ENCODE assay signal across 15 mouse cellular contexts in genomic region chr4:134436659-134437058, GRCm38 (mm10). TPM values are rescaled to one million over a fixed set of nuclear protein-coding genes. Genes with fewer than 3 reads are reported as not detected.
DNase-seq lines count a peak whose midpoint lies in the region; ATAC-seq and TF ChIP-seq lines count a peak whose summit lies in the region.
"Had no signal": no experiment of that assay in that cellular context is flagged by ENCODE, and none has a peak within 500 bp of the region (broad histone marks: within the 10 kb centered on the region; RNA-seq: fewer than 3 reads in every experiment).

No protein-coding gene starts in this region.

- in situ Hi-C loops in ES-E14 (cut with MboI; ENCODE audit: low sequenced_read_pairs in 2 of 2, unreplicated experiment in 2 of 2): no loop called here

- peak; percentile 49 for DNase-seq in forebrain, embryonic 14.5 days (ENCODE audit: low spot score)
- no peak for DNase-seq in ES-E14 (ENCODE audit: low read depth, low spot score)
- DNase-seq in retina, postnatal 1 day: peak; percentile 47
- DNase-seq in gastrocnemius, postnatal 4 days (ENCODE audit: low spot score in 2 of 2): no peak
- DNase-seq in left cerebral cortex, adult 2 months (ENCODE audit: extremely low spot score in 1 of 2, low spot score in 2 of 2): no peak
- no peak for DNase-seq in lung, postnatal 10 days
- DNase-seq: cerebellum, postnatal 36 days; gastrocnemius, postnatal 14 days; kidney, adult 11 months had no signal

- ATAC-seq in forebrain, embryonic 14.5 days: no peak
- no peak for ATAC-seq in forebrain, embryonic 16.5 days
- no peak for ATAC-seq in hindbrain, embryonic 13.5 days (ENCODE audit: low FRiP score)

- no peak for TF ChIP-seq CTCF in left cerebral cortex, adult 2 months (IDR thresholded peaks at IDR 0.05)

- H3K27me3 ChIP-seq in forebrain, embryonic 14.5 days (replicated peaks; ENCODE audit: control insufficient read depth, insufficient read depth, low read length): no peaks in the 10 kb centered on the region
- H3K27me3 ChIP-seq in forebrain, embryonic 16.5 days (replicated peaks; ENCODE audit: control insufficient read depth, insufficient read depth, low read length): no peaks in the 10 kb centered on the region
- H3K27me3 ChIP-seq in hindbrain, embryonic 13.5 days: no peaks in the 10 kb centered on the region
- H3K27me3 ChIP-seq: heart, embryonic 15.5 days; limb, embryonic 12.5 days; lung, embryonic 15.5 days had no signal

- H3K4me1 ChIP-seq in forebrain, embryonic 14.5 days (ENCODE audit: control insufficient read depth, insufficient read depth, low read length): no peaks in the 10 kb centered on the region
- peaks cover 10% of the 10 kb centered on the region for H3K4me1 ChIP-seq in forebrain, embryonic 16.5 days (replicated peaks; ENCODE audit: control insufficient read depth, insufficient read depth, low read length)
- peaks cover 4 to 6% of the 10 kb centered on the region in 2 experiments; a peak in 2 of 4 replicates for H3K4me1 ChIP-seq in ES-E14 (ENCODE audit: control insufficient read depth in 2 of 2, insufficient read depth in 2 of 2, low read length in 2 of 2, poor library complexity in 1 of 2)
- H3K4me1 ChIP-seq in hindbrain, embryonic 13.5 days (replicated peaks): peaks cover 9% of the 10 kb centered on the region
- H3K4me1 ChIP-seq: limb, embryonic 12.5 days; lung, embryonic 15.5 days had no signal

- H3K27ac ChIP-seq in forebrain, embryonic 14.5 days (ENCODE audit: low read depth, low read length): no peak overlapping the region; the same call in 1 of the 2 replicates
- no peak overlapping the region for H3K27ac ChIP-seq in forebrain, embryonic 16.5 days (ENCODE audit: low read length)
- H3K27ac ChIP-seq in ES-E14 (ENCODE audit: insufficient read depth, low read depth, low read length, poor library complexity, severe bottlenecking): no peak overlapping the region
- 0 out of 2 replicates have a peak overlapping the region, but pooled peaks have one; percentile 30 for H3K27ac ChIP-seq in hindbrain, embryonic 13.5 days
- no peak overlapping the region for H3K27ac ChIP-seq in left cerebral cortex, adult 2 months
- H3K27ac ChIP-seq: heart, embryonic 15.5 days; limb, embryonic 12.5 days; lung, embryonic 15.5 days had no signal

- 76% methylated on average over 10 of the region's 10 CpGs for WGBS in forebrain, embryonic 14.5 days
- WGBS in forebrain, embryonic 16.5 days: 68% methylated on average over 10 of the region's 10 CpGs
- 68% methylated on average over 10 of the region's 10 CpGs for WGBS in hindbrain, embryonic 13.5 days

- H3K4me3 ChIP-seq in forebrain, embryonic 14.5 days (ENCODE audit: low read depth, low read length): no peak overlapping the region
- H3K4me3 ChIP-seq in forebrain, embryonic 16.5 days (replicated peaks; ENCODE audit: low read length): no peak overlapping the region
- H3K4me3 ChIP-seq in ES-E14 (ENCODE audit: insufficient read depth in 1 of 2, low read depth in 1 of 2, low read length in 2 of 2, poor library complexity in 1 of 2, severe bottlenecking in 1 of 2): peak overlapping the region; percentile 38 to 41; a peak in 3 of 4 replicates
- no peak overlapping the region for H3K4me3 ChIP-seq in hindbrain, embryonic 13.5 days
- no peak overlapping the region for H3K4me3 ChIP-seq in left cerebral cortex, adult 2 months
- H3K4me3 ChIP-seq: heart, embryonic 15.5 days; limb, embryonic 12.5 days; lung, embryonic 15.5 days had no signal

- intact Hi-C loops in left cerebral cortex, adult 2 months (cut with DNase I): no loop called here

- no peaks in the 10 kb centered on the region for H3K36me3 ChIP-seq in forebrain, embryonic 14.5 days (ENCODE audit: control insufficient read depth, insufficient read depth, low read length)
- no peaks in the 10 kb centered on the region for H3K36me3 ChIP-seq in forebrain, embryonic 16.5 days (ENCODE audit: control insufficient read depth, insufficient read depth)
- no peaks in the 10 kb centered on the region for H3K36me3 ChIP-seq in ES-E14 (ENCODE audit: control insufficient read depth, insufficient read depth, low read length, poor library complexity, severe bottlenecking)
- no peaks in the 10 kb centered on the region for H3K36me3 ChIP-seq in hindbrain, embryonic 13.5 days
- H3K36me3 ChIP-seq: heart, embryonic 15.5 days; limb, embryonic 12.5 days; lung, embryonic 15.5 days had no signal

- H3K9ac ChIP-seq in forebrain, embryonic 14.5 days (ENCODE audit: low read length): no peak overlapping the region
- no peak overlapping the region for H3K9ac ChIP-seq in forebrain, embryonic 16.5 days (replicated peaks; ENCODE audit: low read depth, low read length)
- peak overlapping the region; percentile 10; the same call in 1 of the 2 replicates for H3K9ac ChIP-seq in ES-E14 (ENCODE audit: insufficient read depth, low read depth, low read length, poor library complexity, severe bottlenecking)
- H3K9ac ChIP-seq in hindbrain, embryonic 13.5 days: no peak overlapping the region
- H3K9ac ChIP-seq: heart, embryonic 15.5 days; limb, embryonic 12.5 days; lung, embryonic 15.5 days had no signal

- no peak overlapping the region for H3K4me2 ChIP-seq in forebrain, embryonic 14.5 days (ENCODE audit: low read length)
- H3K4me2 ChIP-seq in forebrain, embryonic 16.5 days (ENCODE audit: low read length): no peak overlapping the region
- no peak overlapping the region for H3K4me2 ChIP-seq in hindbrain, embryonic 13.5 days
- H3K4me2 ChIP-seq: heart, embryonic 15.5 days; limb, embryonic 12.5 days; lung, embryonic 15.5 days had no signal

- no peaks in the 10 kb centered on the region for H3K9me3 ChIP-seq in forebrain, embryonic 14.5 days (replicated peaks; ENCODE audit: control insufficient read depth, low read length)
- H3K9me3 ChIP-seq in forebrain, embryonic 16.5 days (ENCODE audit: control insufficient read depth, low read length): no peaks in the 10 kb centered on the region
- H3K9me3 ChIP-seq in ES-E14 (ENCODE audit: control insufficient read depth, insufficient read depth, low read depth, low read length): no peaks in the 10 kb centered on the region
- no peaks in the 10 kb centered on the region for H3K9me3 ChIP-seq in hindbrain, embryonic 13.5 days
- H3K9me3 ChIP-seq: heart, embryonic 15.5 days; limb, embryonic 12.5 days; lung, embryonic 15.5 days had no signal

TF ChIP-seq in ES-E14, 5 proteins besides CTCF, POLR2A, EP300 and RAD21:
- TF ChIP-seq CHD2 (IDR thresholded peaks at IDR 0.05; ENCODE audit: low read depth, low read length) (no peak), ZNF384 (IDR thresholded peaks at IDR 0.05; ENCODE audit: low read depth, low read length) (no peak), MAFK (IDR thresholded peaks at IDR 0.05; ENCODE audit: insufficient read depth, low read depth, low read length) (no peak), ZC3H11A (IDR thresholded peaks at IDR 0.05; ENCODE audit: borderline replicate concordance, low read depth, low read length) (no peak), HCFC1 (IDR thresholded peaks at IDR 0.05; ENCODE audit: borderline replicate concordance, insufficient read depth, low read length) (no peak)
TF ChIP-seq in ES-E14: peak in this region for 0.

RNA-seq across cellular contexts. Expression of gene Stmn1, which starts 31.5 kb away (rescaled TPM):
- polyA plus RNA-seq in forebrain, embryonic 14.5 days (2014; fragmentation: Nextera tagmentation; extraction: Ambion mirVana): 7,624 and 8,172 TPM in 2 replicates
- 7,901 and 8,250 TPM in 2 replicates for polyA plus RNA-seq in forebrain, embryonic 16.5 days (2015; fragmentation: Nextera tagmentation; extraction: Ambion mirVana)
- total RNA-seq in ES-E14 (2012; rRNA removed): 322 and 361 TPM in 2 replicates
- 6,917 and 6,921 TPM in 2 replicates for polyA plus RNA-seq in hindbrain, embryonic 13.5 days (2015; fragmentation: Nextera tagmentation; extraction: Ambion mirVana)
- 100 to 1,000 TPM; 152 to 171 TPM for total RNA-seq in gastrocnemius, postnatal 4 days (2021)
- total RNA-seq in left cerebral cortex, adult 2 months (2021): 1,000 to 10,000 TPM in 1 of 2 experiments, 100 to 1,000 TPM in 1; 990 to 1,034 TPM

RNA-seq across cellular contexts. Expression of gene Pafah2, which starts 40.5 kb away (rescaled TPM):
- 7.6 and 9.8 TPM in 2 replicates for polyA plus RNA-seq in forebrain, embryonic 14.5 days (2014; fragmentation: Nextera tagmentation; extraction: Ambion mirVana)
- polyA plus RNA-seq in forebrain, embryonic 16.5 days (2015; fragmentation: Nextera tagmentation; extraction: Ambion mirVana): 8.1 and 9.3 TPM in 2 replicates
- 15.8 and 18.4 TPM in 2 replicates for total RNA-seq in ES-E14 (2012; rRNA removed)
- polyA plus RNA-seq in hindbrain, embryonic 13.5 days (2015; fragmentation: Nextera tagmentation; extraction: Ambion mirVana): 7.8 TPM in 2 replicates
- total RNA-seq in gastrocnemius, postnatal 4 days (2021): 1 to 10 TPM; 4.4 to 4.9 TPM
- total RNA-seq in left cerebral cortex, adult 2 months (2021): 1 to 10 TPM; 6.5 to 6.9 TPM

RNA-seq across cellular contexts. Expression of gene Extl1, which starts 53.0 kb away (rescaled TPM):
- polyA plus RNA-seq in forebrain, embryonic 14.5 days (2014; fragmentation: Nextera tagmentation; extraction: Ambion mirVana): 0.14 and 0.25 TPM in 2 replicates
- 0.45 and 0.56 TPM in 2 replicates for polyA plus RNA-seq in forebrain, embryonic 16.5 days (2015; fragmentation: Nextera tagmentation; extraction: Ambion mirVana)
- 4.2 and 7.3 TPM in 2 replicates for total RNA-seq in ES-E14 (2012; rRNA removed)
- 0.36 and 0.45 TPM in 2 replicates for polyA plus RNA-seq in hindbrain, embryonic 13.5 days (2015; fragmentation: Nextera tagmentation; extraction: Ambion mirVana)
- total RNA-seq in gastrocnemius, postnatal 4 days (2021): 10 to 100 TPM in 1 of 2 experiments, 1 to 10 TPM in 1; 7.5 to 10.2 TPM
- 10 to 100 TPM; 46.7 to 48.9 TPM for total RNA-seq in left cerebral cortex, adult 2 months (2021)
- total RNA-seq: monocyte, adult 5-6 weeks had no signal

RNA-seq across cellular contexts. Expression of gene Paqr7, which starts 59.8 kb away (rescaled TPM):
- polyA plus RNA-seq in forebrain, embryonic 14.5 days (2014; fragmentation: Nextera tagmentation; extraction: Ambion mirVana): 4.3 and 6.0 TPM in 2 replicates
- 14.4 and 14.7 TPM in 2 replicates for polyA plus RNA-seq in forebrain, embryonic 16.5 days (2015; fragmentation: Nextera tagmentation; extraction: Ambion mirVana)
- total RNA-seq in ES-E14 (2012; rRNA removed): 4.8 and 6.9 TPM in 2 replicates
- polyA plus RNA-seq in hindbrain, embryonic 13.5 days (2015; fragmentation: Nextera tagmentation; extraction: Ambion mirVana): 20.2 and 21.5 TPM in 2 replicates
- 1 to 10 TPM; 4.8 to 6.3 TPM for total RNA-seq in gastrocnemius, postnatal 4 days (2021)
- 10 to 100 TPM; 69.3 to 77.9 TPM for total RNA-seq in left cerebral cortex, adult 2 months (2021)

Comparison
In these comparisons a context has a peak if more than half of its experiments do, and no peak if none do; other contexts are left out.
1. DNase-seq: peak in forebrain, embryonic 14.5 days (single experiment) and retina, postnatal 1 day (single experiment); none in ES-E14 (single experiment), gastrocnemius, postnatal 4 days (0 of 2), left cerebral cortex, adult 2 months (0 of 2) and lung, postnatal 10 days (single experiment).
2. H3K4me3 ChIP-seq: peak in ES-E14 (2 of 2); none in forebrain, embryonic 14.5 days (single experiment), forebrain, embryonic 16.5 days (single experiment), hindbrain, embryonic 13.5 days (single experiment) and left cerebral cortex, adult 2 months (single experiment).